ENCODE assay signal across 8 mouse cellular contexts in genomic region chr4:102494203-102494602, GRCm38 (mm10).
A peak's percentile ranks its signal among the peaks of the same experiment; 100 is the strongest.
DNase-seq lines count a peak whose midpoint lies in the region; ATAC-seq and TF ChIP-seq lines count a peak whose summit lies in the region.
"Not testable (repeated sequence)": the region's sequence is repeated elsewhere in the genome, so short reads cannot be mapped to it uniquely, and the experiment has no call there.

No protein-coding gene starts in this region.

- H3K27ac ChIP-seq in ES-Bruce4 (ENCODE audit: insufficient read depth, low read length); forebrain, embryonic 12.5 days; hindbrain, postnatal 0 days; limb, embryonic 15.5 days; liver, postnatal 0 days (ENCODE audit: low read depth); midbrain, embryonic 13.5 days; neural tube, embryonic 14.5 days (ENCODE audit: low read depth, low read length): not testable (repeated sequence)
- peak overlapping the region; percentile 50; the same call in 1 of the 2 replicates for H3K27ac ChIP-seq in hindbrain, embryonic 10.5 days

- WGBS in forebrain, embryonic 12.5 days = 91% methylated on average over 6 of the region's 10 CpGs
- WGBS in hindbrain, embryonic 10.5 days = 88% methylated on average over 10 of the region's 10 CpGs
- WGBS in hindbrain, postnatal 0 days = 98% methylated on average over 10 of the region's 10 CpGs
- WGBS in limb, embryonic 15.5 days = 88% methylated on average over 10 of the region's 10 CpGs
- 90% methylated on average over 8 of the region's 10 CpGs for WGBS in liver, postnatal 0 days (ENCODE audit: insufficient replicate concordance)
- WGBS in midbrain, embryonic 13.5 days = 93% methylated on average over 10 of the region's 10 CpGs
- WGBS in neural tube, embryonic 14.5 days = 97% methylated on average over 7 of the region's 10 CpGs

- H3K9ac ChIP-seq in ES-Bruce4 (ENCODE audit: low read depth, poor library complexity, severe bottlenecking); forebrain, embryonic 12.5 days; hindbrain, postnatal 0 days (replicated peaks; ENCODE audit: low read length); limb, embryonic 15.5 days; liver, postnatal 0 days (replicated peaks); midbrain, embryonic 13.5 days (replicated peaks); neural tube, embryonic 14.5 days (replicated peaks; ENCODE audit: low read depth, low read length): not testable (repeated sequence)

- H3K27me3 ChIP-seq in ES-Bruce4 (ENCODE audit: control insufficient read depth, insufficient read depth, low read length, poor library complexity, severe bottlenecking); forebrain, embryonic 12.5 days; hindbrain, embryonic 10.5 days (ENCODE audit: insufficient read depth, poor library complexity, severe bottlenecking); hindbrain, postnatal 0 days (ENCODE audit: insufficient read depth, low read length); limb, embryonic 15.5 days; liver, postnatal 0 days (ENCODE audit: insufficient read depth, low read length); midbrain, embryonic 13.5 days; neural tube, embryonic 14.5 days (ENCODE audit: control insufficient read depth, insufficient read depth, low read length): not testable (repeated sequence)

- TF ChIP-seq EP300 in ES-Bruce4 (IDR thresholded peaks at IDR 0.05; ENCODE audit: insufficient read depth, low read depth, low read length); liver, postnatal 0 days (IDR thresholded peaks at IDR 0.05; ENCODE audit: low read depth): not testable (repeated sequence)

- not testable (repeated sequence) for TF ChIP-seq POLR2A in ES-Bruce4 (IDR thresholded peaks at IDR 0.05; ENCODE audit: insufficient read depth, low read length)

- H3K4me3 ChIP-seq in ES-Bruce4 (ENCODE audit: low read depth, low read length) = peak overlapping the region; percentile 56
- H3K4me3 ChIP-seq in forebrain, embryonic 12.5 days (replicated peaks); hindbrain, embryonic 10.5 days; hindbrain, postnatal 0 days (ENCODE audit: low read length); limb, embryonic 15.5 days; liver, postnatal 0 days (ENCODE audit: low read depth, low read length); midbrain, embryonic 13.5 days (replicated peaks); neural tube, embryonic 14.5 days (ENCODE audit: low read depth, low read length): not testable (repeated sequence)

- H3K9me3 ChIP-seq in ES-Bruce4 (replicated peaks; ENCODE audit: control insufficient read depth, insufficient read depth, low read length, poor library complexity, severe bottlenecking); forebrain, embryonic 12.5 days; hindbrain, embryonic 10.5 days; hindbrain, postnatal 0 days (ENCODE audit: low read length); limb, embryonic 15.5 days; liver, postnatal 0 days (ENCODE audit: low read length); midbrain, embryonic 13.5 days; neural tube, embryonic 14.5 days (ENCODE audit: control insufficient read depth, low read length): not testable (repeated sequence)

- H3K4me1 ChIP-seq in ES-Bruce4 (ENCODE audit: control insufficient read depth, insufficient read depth, low read length); forebrain, embryonic 12.5 days; hindbrain, embryonic 10.5 days (replicated peaks); hindbrain, postnatal 0 days (ENCODE audit: insufficient read depth, low read length); liver, postnatal 0 days (ENCODE audit: insufficient read depth); midbrain, embryonic 13.5 days (replicated peaks); neural tube, embryonic 14.5 days (ENCODE audit: control insufficient read depth, insufficient read depth, low read length): not testable (repeated sequence)
- peaks cover 33% of the 10 kb centered on the region for H3K4me1 ChIP-seq in limb, embryonic 15.5 days

- not testable (repeated sequence) for H3K36me3 ChIP-seq in ES-Bruce4 (ENCODE audit: control insufficient read depth, insufficient read depth, low read length, poor library complexity, severe bottlenecking); forebrain, embryonic 12.5 days (replicated peaks); hindbrain, embryonic 10.5 days; hindbrain, postnatal 0 days (ENCODE audit: insufficient read depth, low read length); limb, embryonic 15.5 days; liver, postnatal 0 days (replicated peaks; ENCODE audit: insufficient read depth, low read length); midbrain, embryonic 13.5 days; neural tube, embryonic 14.5 days (ENCODE audit: control insufficient read depth, insufficient read depth, low read length)

- 0 out of 2 replicates have a peak, but pooled peaks have one; percentile 66 for ATAC-seq in forebrain, embryonic 12.5 days (ENCODE audit: low FRiP score)
- ATAC-seq in hindbrain, postnatal 0 days = peak; percentile 66
- ATAC-seq in limb, embryonic 15.5 days (ENCODE audit: insufficient number of reproducible peaks, low FRiP score, low TSS enrichment, low read depth) = 0 out of 2 replicates have a peak, but pooled peaks have one; percentile 51
- 0 out of 2 replicates have a peak, but pooled peaks have one; percentile 23 for ATAC-seq in liver, postnatal 0 days
- peak; percentile 92 for ATAC-seq in midbrain, embryonic 13.5 days
- ATAC-seq in neural tube, embryonic 14.5 days (ENCODE audit: low read depth) = peak; percentile 76; the same call in 1 of the 2 replicates

- DNase-seq in hindbrain, embryonic 10.5 days (ENCODE audit: low spot score); hindbrain, postnatal 0 days (ENCODE audit: low spot score); liver, postnatal 0 days: not testable (repeated sequence)

- H3K4me2 ChIP-seq in forebrain, embryonic 12.5 days; hindbrain, postnatal 0 days (ENCODE audit: low read depth, low read length); limb, embryonic 15.5 days; liver, postnatal 0 days (ENCODE audit: low read depth, low read length); midbrain, embryonic 13.5 days (replicated peaks); neural tube, embryonic 14.5 days (ENCODE audit: low read depth, low read length): not testable (repeated sequence)

- TF ChIP-seq CTCF in ES-Bruce4 (IDR thresholded peaks at IDR 0.05; ENCODE audit: low read depth, low read length); hindbrain, postnatal 0 days (IDR thresholded peaks at IDR 0.05; ENCODE audit: low read depth); liver, postnatal 0 days (IDR thresholded peaks at IDR 0.05; ENCODE audit: low read depth): not testable (repeated sequence)

Comparison
In these comparisons a context has a peak if more than half of its experiments do, and no peak if none do; other contexts are left out.
1. ATAC-seq: peak in every context shown above with its lines; median percentile 92 in midbrain, embryonic 13.5 days; 76 in neural tube, embryonic 14.5 days; 66 in forebrain, embryonic 12.5 days; 66 in hindbrain, postnatal 0 days; 51 in limb, embryonic 15.5 days; 23 in liver, postnatal 0 days.